Mouse (Mus musculus): ENCODE results near the gene Acsl6.
"Not testable (repeated sequence)": the region's sequence is repeated elsewhere in the genome, so short reads cannot be mapped to it uniquely, and the experiment has no call there.

Acsl6 gene

GRCm38 (mm10) chr11:54396686-54397085 lies 93.1 kb downstream of the Acsl6 start:
- no peak for DNase-seq

GRCm38 (mm10) chr11:54398058-54398457 lies 94.5 kb downstream of the Acsl6 start:
- no peak for DNase-seq

DNA sequence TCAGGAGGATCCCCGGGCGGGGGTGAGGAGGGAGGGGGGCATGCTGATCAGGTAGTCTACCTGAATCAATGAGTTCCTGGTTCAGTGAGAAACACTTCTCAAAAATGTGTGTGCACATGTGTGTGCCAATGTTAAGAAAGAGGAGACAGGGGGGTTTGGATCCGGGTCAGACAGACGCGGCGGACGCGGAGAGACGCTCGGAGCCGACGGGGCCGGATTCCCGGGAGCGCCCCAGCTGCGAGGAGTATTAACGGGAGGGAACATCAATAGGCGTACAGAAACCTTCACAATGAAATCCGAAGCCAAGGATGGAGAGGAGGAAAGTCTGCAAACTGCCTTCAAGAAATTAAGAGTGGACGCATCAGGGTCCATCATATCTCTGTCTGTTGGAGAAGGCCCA lies 97.2 kb downstream of the Acsl6 start:
- DNase-seq: not testable (repeated sequence)

DNA sequence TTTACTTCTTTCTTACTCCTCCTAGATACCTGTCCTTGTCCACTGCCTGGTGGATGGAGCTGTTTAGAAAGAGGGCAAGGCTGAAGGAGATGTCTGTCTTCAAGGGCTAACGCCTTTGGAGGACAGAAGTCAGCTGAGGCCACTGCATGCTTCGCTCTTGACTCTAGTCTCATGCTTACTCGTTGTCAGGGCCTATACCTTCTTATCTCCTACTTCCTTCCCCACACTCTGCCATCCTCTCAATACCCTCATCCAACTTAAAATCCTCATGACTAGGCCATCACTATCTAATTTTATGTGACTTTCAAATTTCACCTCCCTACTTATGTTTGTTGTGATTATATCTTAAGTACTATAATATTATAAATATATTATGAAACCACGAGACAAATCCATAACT lies 101.3 kb downstream of the Acsl6 start:
- no peak for DNase-seq

- no peak for DNase-seq
Measured at GRCm38 (mm10) chr11:54406930-54407546, 103.4 kb downstream of the Acsl6 start.

DNA sequence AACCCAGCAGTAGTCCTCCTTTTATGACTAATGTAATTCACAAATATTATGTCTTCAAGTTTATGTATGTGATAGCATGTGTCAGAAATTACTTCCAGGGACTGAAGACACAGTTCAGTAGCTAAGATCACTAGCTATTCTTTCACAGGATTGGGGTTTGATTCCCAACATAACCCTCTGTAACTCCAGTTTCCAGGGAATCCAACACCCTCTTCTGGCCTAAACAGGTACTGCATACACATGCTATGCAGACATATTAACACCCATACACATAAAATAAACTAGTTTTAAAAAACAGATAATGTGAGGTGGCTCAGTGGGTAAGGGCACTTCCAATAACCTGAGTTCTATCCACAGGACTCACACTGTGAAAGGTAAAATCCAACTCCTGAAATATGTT lies 107.0 kb downstream of the Acsl6 start:
- DNase-seq: no peak

- DNase-seq: no peak
Measured at GRCm38 (mm10) chr11:54413017-54413416, 109.4 kb downstream of the Acsl6 start.
